Mouse (Mus musculus): ENCODE results near the gene Prlhr. TPM values are rescaled to one million over a fixed set of nuclear protein-coding genes. Genes with fewer than 3 reads are reported as not detected.

The Prlhr gene
- not detected in 2 replicates for polyA plus RNA-seq (2011; ENCODE audit: insufficient read length, low read depth, missing spikeins)

- Histone ChIP-seq H3K4me3 (ENCODE audit: insufficient read depth, low read length) (no peak within 1 kb of the TSS), H3K27ac (ENCODE audit: insufficient read depth, low read length) (no peak within 1 kb of the TSS), H3K4me1 (ENCODE audit: control insufficient read depth, insufficient read depth, low read length) (peaks cover 10% of the 10 kb centered on the region)
- TF ChIP-seq POLR2A (IDR thresholded peaks at IDR 0.05; ENCODE audit: low read depth, low read length) (no peak), CTCF (IDR thresholded peaks at IDR 0.05; ENCODE audit: borderline replicate concordance, insufficient read depth, low read length) (no peak)
These were observed at the start of gene Prlhr for GRCm38 (mm10) chr19:60468254-60468762. Gene Prlhr, minus strand, starts transcription at chr19:60468304.

DNA sequence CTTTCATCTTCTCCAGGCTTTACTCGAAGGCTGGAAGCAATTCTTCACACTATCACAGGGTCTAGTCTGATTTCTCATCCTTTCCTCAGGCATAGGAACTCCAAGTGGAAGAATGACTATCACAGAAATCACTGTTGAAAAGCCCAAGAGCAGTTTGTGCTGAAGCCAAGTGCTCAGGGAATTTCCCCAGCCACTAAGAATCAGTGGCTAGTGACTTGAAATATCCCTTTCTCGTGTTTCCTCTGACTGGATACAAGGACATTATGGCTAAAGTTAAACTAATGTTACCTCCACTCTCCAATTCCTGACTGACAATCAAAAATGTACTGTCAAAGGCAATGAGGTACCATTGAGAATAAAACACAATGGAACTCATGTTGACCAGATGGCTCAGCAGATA is 47.0 kb upstream of the Prlhr start:
- Histone ChIP-seq H3K4me3 (ENCODE audit: insufficient read depth, low read length) (no peak overlapping the region), H3K27ac (ENCODE audit: insufficient read depth, low read length) (no peak overlapping the region), H3K4me1 (ENCODE audit: control insufficient read depth, insufficient read depth, low read length) (no peaks in the 10 kb centered on the region)
- no peak for TF ChIP-seq CTCF (IDR thresholded peaks at IDR 0.05; ENCODE audit: borderline replicate concordance, insufficient read depth, low read length)
- TF ChIP-seq POLR2A (IDR thresholded peaks at IDR 0.05; ENCODE audit: low read depth, low read length) = no peak

DNA sequence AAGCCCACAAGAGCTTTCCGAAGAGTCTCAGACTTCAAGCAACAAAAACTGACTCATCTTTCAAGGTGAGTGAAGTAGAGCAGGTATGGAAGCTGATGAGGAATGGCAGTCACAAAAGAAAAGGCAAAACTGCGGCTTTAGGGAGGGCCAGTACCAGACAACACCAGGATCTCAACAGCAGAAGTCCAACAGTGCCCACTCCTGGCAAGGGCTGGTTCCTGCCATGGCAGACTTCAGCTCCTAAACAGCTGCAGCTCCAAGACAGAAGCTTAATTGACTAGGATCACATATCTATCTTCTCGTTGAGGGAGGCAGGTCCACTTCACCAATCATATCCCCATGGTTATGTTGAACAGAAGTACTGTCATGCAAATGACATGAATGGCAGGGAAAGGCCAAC is 45.3 kb upstream of the Prlhr start:
- no peak overlapping the region for H3K4me3 ChIP-seq (ENCODE audit: insufficient read depth, low read length)
- H3K4me1 ChIP-seq (ENCODE audit: control insufficient read depth, insufficient read depth, low read length) = no peaks in the 10 kb centered on the region
- no peak overlapping the region for H3K27ac ChIP-seq (ENCODE audit: insufficient read depth, low read length)
- TF ChIP-seq POLR2A (IDR thresholded peaks at IDR 0.05; ENCODE audit: low read depth, low read length) (no peak), CTCF (IDR thresholded peaks at IDR 0.05; ENCODE audit: borderline replicate concordance, insufficient read depth, low read length) (peak; percentile 58; the same call in 1 of the 2 replicates)

- TF ChIP-seq POLR2A (IDR thresholded peaks at IDR 0.05; ENCODE audit: low read depth, low read length) = no peak
- TF ChIP-seq CTCF (IDR thresholded peaks at IDR 0.05; ENCODE audit: borderline replicate concordance, insufficient read depth, low read length) = no peak
- Histone ChIP-seq H3K27ac (ENCODE audit: insufficient read depth, low read length) (no peak overlapping the region), H3K4me1 (ENCODE audit: control insufficient read depth, insufficient read depth, low read length) (peaks cover 5% of the 10 kb centered on the region), H3K4me3 (ENCODE audit: insufficient read depth, low read length) (no peak overlapping the region)
These were observed 32.1 kb upstream of the Prlhr start for GRCm38 (mm10) chr19:60500209-60500608.

DNA sequence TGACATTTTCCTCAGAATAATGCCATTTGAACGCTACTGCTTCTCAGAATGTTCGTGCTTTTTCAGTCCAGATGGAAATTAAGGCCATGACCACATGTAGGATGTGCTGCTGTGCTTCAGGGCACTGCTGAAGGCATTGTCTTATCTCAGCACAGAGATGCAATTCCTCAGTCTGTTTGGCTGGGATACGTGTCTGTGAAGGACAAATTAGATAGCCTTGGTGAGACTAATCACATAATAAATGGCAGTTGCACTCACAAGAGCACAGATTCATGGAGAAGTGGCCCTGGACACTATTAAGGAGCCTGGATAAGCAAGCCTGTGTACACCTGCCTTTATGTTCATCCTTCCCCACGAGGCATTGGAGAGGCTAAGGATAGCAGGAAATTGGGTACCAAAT is 29.1 kb upstream of the Prlhr start:
- no peak for TF ChIP-seq POLR2A (IDR thresholded peaks at IDR 0.05; ENCODE audit: low read depth, low read length)
- TF ChIP-seq CTCF (IDR thresholded peaks at IDR 0.05; ENCODE audit: borderline replicate concordance, insufficient read depth, low read length) = no peak
- H3K27ac ChIP-seq (ENCODE audit: insufficient read depth, low read length) = no peak overlapping the region
- no peak overlapping the region for H3K4me3 ChIP-seq (ENCODE audit: insufficient read depth, low read length)
- H3K4me1 ChIP-seq (ENCODE audit: control insufficient read depth, insufficient read depth, low read length) = peaks cover 5% of the 10 kb centered on the region

GRCm38 (mm10) chr19:60495772-60496171 is 27.7 kb upstream of the Prlhr start:
- Histone ChIP-seq H3K27ac (ENCODE audit: insufficient read depth, low read length) (no peak overlapping the region), H3K4me1 (ENCODE audit: control insufficient read depth, insufficient read depth, low read length) (peaks cover 5% of the 10 kb centered on the region), H3K4me3 (ENCODE audit: insufficient read depth, low read length) (no peak overlapping the region)
- no peak for TF ChIP-seq CTCF (IDR thresholded peaks at IDR 0.05; ENCODE audit: borderline replicate concordance, insufficient read depth, low read length)
- no peak for TF ChIP-seq POLR2A (IDR thresholded peaks at IDR 0.05; ENCODE audit: low read depth, low read length)

DNA sequence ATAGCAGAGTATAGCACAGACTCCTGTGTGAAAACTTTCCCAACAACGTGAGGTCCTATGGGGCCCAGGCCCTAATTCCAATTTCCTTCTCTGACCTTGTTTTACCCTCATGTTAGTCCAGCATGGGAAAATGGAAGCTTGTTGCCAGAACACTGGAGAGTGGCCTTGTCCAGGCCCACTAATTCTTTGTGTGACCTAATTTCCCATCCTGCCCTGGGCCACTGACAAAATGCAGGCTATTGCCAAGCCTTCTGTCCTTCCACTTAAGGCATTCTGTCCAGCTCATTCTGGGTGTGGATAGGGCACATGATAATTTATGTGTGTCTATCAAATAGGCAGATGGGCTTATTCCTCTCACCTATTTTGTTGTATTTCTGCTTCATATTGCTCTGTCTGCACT is 21.5 kb upstream of the Prlhr start:
- H3K4me3 ChIP-seq (ENCODE audit: insufficient read depth, low read length) = no peak overlapping the region
- no peak overlapping the region for H3K27ac ChIP-seq (ENCODE audit: insufficient read depth, low read length)
- TF ChIP-seq POLR2A (IDR thresholded peaks at IDR 0.05; ENCODE audit: low read depth, low read length) (no peak), CTCF (IDR thresholded peaks at IDR 0.05; ENCODE audit: borderline replicate concordance, insufficient read depth, low read length) (no peak)
- H3K4me1 ChIP-seq (ENCODE audit: control insufficient read depth, insufficient read depth, low read length) = no peaks in the 10 kb centered on the region

DNA sequence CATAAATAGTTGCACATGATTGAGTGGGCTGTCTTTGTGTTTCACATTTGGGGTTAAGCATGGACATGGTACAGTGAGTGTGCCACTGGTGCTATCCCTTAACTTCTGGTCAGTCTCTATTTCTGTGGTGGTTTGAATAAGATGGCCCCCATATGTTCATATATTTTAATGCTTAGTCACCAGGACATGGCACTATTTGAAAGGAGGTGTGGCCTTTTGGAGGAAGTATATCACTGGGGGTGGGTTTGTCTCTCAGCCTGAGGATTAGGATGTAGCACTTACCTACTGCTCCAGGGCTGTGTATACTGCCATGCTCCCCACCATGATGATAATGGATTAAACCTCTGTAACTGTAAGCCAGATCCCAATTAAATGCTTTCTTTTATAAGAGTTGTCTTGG is 17.2 kb upstream of the Prlhr start:
- Histone ChIP-seq H3K4me1 (ENCODE audit: control insufficient read depth, insufficient read depth, low read length) (no peaks in the 10 kb centered on the region), H3K4me3 (ENCODE audit: insufficient read depth, low read length) (no peak overlapping the region), H3K27ac (ENCODE audit: insufficient read depth, low read length) (no peak overlapping the region)
- TF ChIP-seq POLR2A (IDR thresholded peaks at IDR 0.05; ENCODE audit: low read depth, low read length) (no peak), CTCF (IDR thresholded peaks at IDR 0.05; ENCODE audit: borderline replicate concordance, insufficient read depth, low read length) (no peak)

DNA sequence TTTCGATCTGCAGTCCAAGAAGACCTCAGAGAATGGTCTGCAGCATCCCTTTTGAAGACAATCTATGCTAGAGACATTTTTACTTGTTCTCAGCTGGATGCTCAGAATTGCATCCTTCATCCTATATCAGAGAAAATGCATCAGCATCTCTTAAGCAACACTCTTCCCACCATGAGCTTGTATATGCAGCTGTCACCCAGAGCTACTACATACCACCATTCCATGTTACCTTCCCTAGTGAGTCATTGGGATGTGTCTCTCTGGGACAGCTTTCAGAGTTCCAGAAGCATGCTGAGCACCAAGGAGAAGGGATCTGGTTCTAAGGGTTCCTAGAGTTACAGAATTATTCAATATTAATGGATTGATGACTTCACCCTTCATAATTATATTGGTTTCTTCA is 10.8 kb upstream of the Prlhr start:
- H3K4me3 ChIP-seq (ENCODE audit: insufficient read depth, low read length) = no peak overlapping the region
- H3K27ac ChIP-seq (ENCODE audit: insufficient read depth, low read length) = no peak overlapping the region
- TF ChIP-seq CTCF (IDR thresholded peaks at IDR 0.05; ENCODE audit: borderline replicate concordance, insufficient read depth, low read length) (no peak), POLR2A (IDR thresholded peaks at IDR 0.05; ENCODE audit: low read depth, low read length) (no peak)
- no peaks in the 10 kb centered on the region; the same call in 1 of the 2 replicates for H3K4me1 ChIP-seq (ENCODE audit: control insufficient read depth, insufficient read depth, low read length)

- TF ChIP-seq CTCF (IDR thresholded peaks at IDR 0.05; ENCODE audit: borderline replicate concordance, insufficient read depth, low read length) (no peak), POLR2A (IDR thresholded peaks at IDR 0.05; ENCODE audit: low read depth, low read length) (no peak)
- H3K4me1 ChIP-seq (ENCODE audit: control insufficient read depth, insufficient read depth, low read length) = no peaks in the 10 kb centered on the region; the same call in 1 of the 2 replicates
- H3K27ac ChIP-seq (ENCODE audit: insufficient read depth, low read length) = no peak overlapping the region
- no peak overlapping the region for H3K4me3 ChIP-seq (ENCODE audit: insufficient read depth, low read length)
These were observed 9.7 kb upstream of the Prlhr start for GRCm38 (mm10) chr19:60477788-60478187.

Data from embryonic fibroblast, embryonic 13.5 days (primary cell).